Mouse (Mus musculus): ENCODE data around the gene Gja3. TPM values are rescaled to one million over a fixed set of nuclear protein-coding genes. Genes with fewer than 3 reads are reported as not detected.
"Not testable (repeated sequence)": the region's sequence is repeated elsewhere in the genome, so short reads cannot be mapped to it uniquely, and the experiment has no call there.

The Gja3 gene
- polyA plus RNA-seq, 1 experiment from 2014 or later: not detected

DNA sequence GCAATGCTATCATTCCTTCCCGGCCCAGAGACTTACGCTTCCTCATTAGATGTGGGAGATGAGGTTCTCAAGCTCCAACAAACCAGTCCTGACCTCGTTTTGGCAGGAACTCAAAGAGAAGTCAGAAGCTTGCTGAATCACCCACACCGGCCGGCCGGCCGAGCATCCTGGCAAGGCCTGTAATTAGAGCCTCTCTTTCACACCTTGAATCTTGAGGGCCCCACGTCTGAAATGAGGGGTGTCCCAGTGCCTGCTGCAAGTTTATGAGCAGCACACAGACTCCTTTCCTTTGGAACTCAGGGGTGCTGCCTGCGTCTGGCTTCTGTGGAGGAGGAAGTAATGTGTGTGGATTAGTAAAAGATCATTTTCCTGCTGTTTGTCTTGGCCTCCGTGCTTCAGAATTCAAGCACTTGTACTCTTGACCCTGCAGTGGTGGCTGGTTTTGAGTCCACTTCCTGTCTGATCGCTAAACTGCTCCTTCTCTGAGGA lies 26.3 kb upstream of the Gja3 start:
- Histone ChIP-seq H3K4me2 (no peak overlapping the region), H3K27me3 (no peaks in the 10 kb centered on the region), H3K4me3 (no peak overlapping the region), H3K36me3 (ENCODE audit: poor library complexity, severe bottlenecking) (no peaks in the 10 kb centered on the region), H3K27ac (no peak overlapping the region), H3K9ac (no peak overlapping the region), H3K4me1 (no peaks in the 10 kb centered on the region), H3K9me3 (replicated peaks) (no peaks in the 10 kb centered on the region)
- ATAC-seq: no peak
- WGBS: 75% methylated on average over 11 of the region's 11 CpGs

DNA sequence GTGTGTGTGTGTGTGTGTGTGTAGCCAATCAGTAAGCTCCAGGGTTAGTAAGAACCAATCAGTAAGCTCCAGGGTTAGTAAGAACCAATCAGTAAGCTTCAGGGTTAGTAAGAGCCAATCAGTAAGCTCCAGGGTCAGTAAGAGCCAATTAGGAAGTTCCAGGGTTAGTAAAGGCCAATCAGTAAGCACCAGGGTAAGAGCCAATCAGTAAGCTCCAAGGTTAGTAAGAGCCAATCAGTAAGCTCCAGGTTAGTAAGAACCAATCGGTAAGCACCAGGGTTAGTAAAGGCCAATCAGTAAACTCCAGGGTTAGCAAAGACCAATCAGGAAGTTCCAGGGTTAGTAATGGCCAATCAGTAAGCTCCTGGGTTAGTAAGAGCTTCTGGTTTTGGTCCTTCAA lies 25.0 kb upstream of the Gja3 start:
- H3K4me3 ChIP-seq: no peak overlapping the region
- H3K27me3 ChIP-seq: no peaks in the 10 kb centered on the region
- no peaks in the 10 kb centered on the region for H3K4me1 ChIP-seq
- WGBS: 100% methylated on average over 1 of the region's 1 CpGs
- no peaks in the 10 kb centered on the region for H3K36me3 ChIP-seq (ENCODE audit: poor library complexity, severe bottlenecking)
- no peak overlapping the region for H3K4me2 ChIP-seq
- H3K27ac ChIP-seq: no peak overlapping the region
- no peaks in the 10 kb centered on the region for H3K9me3 ChIP-seq (replicated peaks)
- H3K9ac ChIP-seq: no peak overlapping the region
- ATAC-seq: no peak

DNA sequence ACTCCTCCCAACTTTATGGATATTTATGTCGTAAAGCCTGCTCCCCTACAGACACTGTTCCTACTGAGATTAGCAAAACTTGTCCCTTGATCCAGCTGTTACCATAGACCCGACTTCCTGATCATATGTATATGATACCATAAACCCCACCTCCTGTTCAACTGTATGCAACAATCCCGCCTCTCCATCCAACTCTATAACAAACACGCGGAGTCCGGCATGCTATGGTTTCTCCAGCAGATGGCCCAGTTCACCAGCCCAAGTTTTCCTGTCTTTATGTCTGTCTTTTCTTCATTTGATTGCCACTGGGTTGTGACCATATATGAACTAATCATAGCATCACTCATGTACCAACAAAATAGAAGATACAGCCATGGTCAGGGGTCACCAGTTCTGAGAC lies 17.6 kb upstream of the Gja3 start:
- no peak overlapping the region for H3K9ac ChIP-seq
- no peak for ATAC-seq
- no peaks in the 10 kb centered on the region for H3K4me1 ChIP-seq
- H3K27me3 ChIP-seq: no peaks in the 10 kb centered on the region
- H3K9me3 ChIP-seq (replicated peaks): no peaks in the 10 kb centered on the region
- no peaks in the 10 kb centered on the region for H3K36me3 ChIP-seq (ENCODE audit: poor library complexity, severe bottlenecking)
- no peak overlapping the region for H3K27ac ChIP-seq
- WGBS: 82% methylated on average over 6 of the region's 6 CpGs
- H3K4me3 ChIP-seq: no peak overlapping the region
- no peak overlapping the region for H3K4me2 ChIP-seq

GRCm38 (mm10) chr14:57069906-57070305 lies 12.0 kb upstream of the Gja3 start:
- H3K9ac ChIP-seq; H3K4me3 ChIP-seq; ATAC-seq; H3K36me3 ChIP-seq (ENCODE audit: poor library complexity, severe bottlenecking); H3K4me1 ChIP-seq; H3K9me3 ChIP-seq (replicated peaks); H3K4me2 ChIP-seq; H3K27me3 ChIP-seq; H3K27ac ChIP-seq: not testable (repeated sequence)
- 2% methylated on average over 2 of the region's 2 CpGs for whole genome bisulfite sequencing

DNA sequence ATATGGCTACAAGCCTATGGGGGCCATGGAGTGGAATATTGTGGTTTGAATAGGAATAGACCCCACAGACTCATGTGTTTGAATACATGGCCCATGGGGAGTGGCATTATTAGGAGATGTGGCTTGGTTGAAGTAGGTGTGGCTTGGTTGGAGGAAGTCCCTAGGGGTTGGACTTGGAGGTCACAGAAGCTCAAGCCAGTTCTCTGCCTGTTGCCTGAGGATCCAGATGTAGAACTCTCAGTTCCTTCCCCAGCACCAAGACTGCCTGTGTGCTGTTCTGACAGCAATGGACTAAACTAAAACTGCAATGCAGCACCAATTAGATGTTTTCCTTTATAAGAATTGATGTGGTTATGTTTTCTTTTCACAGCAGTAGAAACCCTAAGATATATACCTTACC lies 8.2 kb upstream of the Gja3 start:
- no peak overlapping the region for H3K9ac ChIP-seq
- H3K9me3 ChIP-seq (replicated peaks): no peaks in the 10 kb centered on the region
- H3K4me1 ChIP-seq: no peaks in the 10 kb centered on the region
- H3K27ac ChIP-seq: no peak overlapping the region
- ATAC-seq: no peak
- H3K36me3 ChIP-seq (ENCODE audit: poor library complexity, severe bottlenecking): no peaks in the 10 kb centered on the region
- H3K4me2 ChIP-seq: no peak overlapping the region
- no peaks in the 10 kb centered on the region for H3K27me3 ChIP-seq
- no peak overlapping the region for H3K4me3 ChIP-seq

GRCm38 (mm10) chr14:57060052-57060451 lies 2.2 kb upstream of the Gja3 start:
- WGBS: 0% methylated on average over 1 of the region's 1 CpGs
- not testable (repeated sequence) for H3K36me3 ChIP-seq (ENCODE audit: poor library complexity, severe bottlenecking); H3K9ac ChIP-seq; H3K4me2 ChIP-seq; H3K9me3 ChIP-seq (replicated peaks); H3K4me3 ChIP-seq; H3K27ac ChIP-seq
- ATAC-seq: peak; percentile 61; the same call in 1 of the 2 replicates
- peaks cover 45% of the 10 kb centered on the region for H3K27me3 ChIP-seq
- peaks cover 13% of the 10 kb centered on the region for H3K4me1 ChIP-seq

DNA sequence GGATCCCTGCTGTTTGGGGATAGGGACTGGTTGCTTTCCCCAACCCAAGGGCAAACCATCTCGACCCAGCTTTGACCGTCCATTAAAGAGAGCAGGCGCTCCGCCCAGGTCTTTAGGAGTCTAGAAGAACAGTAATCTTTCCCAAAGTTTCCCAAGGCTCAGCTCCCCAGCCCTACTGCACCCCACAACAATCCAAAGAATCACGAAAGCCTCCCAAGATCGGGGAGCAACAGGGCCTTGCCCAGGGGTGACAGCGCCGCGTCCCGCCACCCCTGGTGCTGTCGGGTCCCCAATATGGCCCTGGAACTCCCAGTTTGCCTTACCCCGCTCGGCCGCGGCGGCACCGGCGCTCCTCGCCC lies 717 bp downstream of the Gja3 start:
- Histone ChIP-seq H3K27ac (no peak overlapping the region), H3K9ac (peak overlapping the region; percentile 35; the same call in 1 of the 2 replicates), H3K4me1 (peaks cover 13% of the 10 kb centered on the region), H3K4me2 (peak overlapping the region; percentile 77), H3K27me3 (peaks cover 54% of the 10 kb centered on the region), H3K9me3 (replicated peaks) (no peaks in the 10 kb centered on the region), H3K36me3 (ENCODE audit: poor library complexity, severe bottlenecking) (no peaks in the 10 kb centered on the region), H3K4me3 (peak overlapping the region; percentile 45)
- no peak for ATAC-seq
- 4% methylated on average over 19 of the region's 19 CpGs for WGBS

- Histone ChIP-seq H3K36me3 (ENCODE audit: poor library complexity, severe bottlenecking) (no peaks in the 10 kb centered on the region), H3K9me3 (replicated peaks) (no peaks in the 10 kb centered on the region), H3K4me3 (no peak overlapping the region), H3K4me1 (peaks cover 7% of the 10 kb centered on the region), H3K4me2 (no peak overlapping the region), H3K9ac (no peak overlapping the region), H3K27me3 (peaks cover 35% of the 10 kb centered on the region), H3K27ac (no peak overlapping the region)
- no peak for ATAC-seq
- 73% methylated on average over 6 of the region's 6 CpGs for WGBS
Observed at GRCm38 (mm10) chr14:57052713-57053112, 5.2 kb downstream of the Gja3 start.

- no peak overlapping the region for H3K4me2 ChIP-seq
- no peak for ATAC-seq
- H3K36me3 ChIP-seq (ENCODE audit: poor library complexity, severe bottlenecking): no peaks in the 10 kb centered on the region
- H3K27ac ChIP-seq: no peak overlapping the region
- H3K4me1 ChIP-seq: no peaks in the 10 kb centered on the region
- WGBS: 85% methylated on average over 6 of the region's 6 CpGs
- H3K9me3 ChIP-seq (replicated peaks): no peaks in the 10 kb centered on the region
- no peak overlapping the region for H3K9ac ChIP-seq
- no peak overlapping the region for H3K4me3 ChIP-seq
- no peaks in the 10 kb centered on the region for H3K27me3 ChIP-seq
Observed at GRCm38 (mm10) chr14:57043863-57044262, 14.0 kb downstream of the Gja3 start.

GRCm38 (mm10) chr14:57041439-57041838 lies 16.5 kb downstream of the Gja3 start:
- ATAC-seq: no peak
- Histone ChIP-seq H3K4me1 (no peaks in the 10 kb centered on the region), H3K4me3 (no peak overlapping the region), H3K36me3 (ENCODE audit: poor library complexity, severe bottlenecking) (no peaks in the 10 kb centered on the region), H3K27ac (no peak overlapping the region), H3K9me3 (replicated peaks) (no peaks in the 10 kb centered on the region), H3K27me3 (no peaks in the 10 kb centered on the region), H3K9ac (no peak overlapping the region), H3K4me2 (no peak overlapping the region)
- WGBS: 73% methylated on average over 1 of the region's 1 CpGs

GRCm38 (mm10) chr14:57034926-57035498 lies 22.9 kb downstream of the Gja3 start:
- no peaks in the 10 kb centered on the region for H3K9me3 ChIP-seq (replicated peaks)
- no peaks in the 10 kb centered on the region for H3K4me1 ChIP-seq
- no peak overlapping the region for H3K9ac ChIP-seq
- H3K36me3 ChIP-seq (ENCODE audit: poor library complexity, severe bottlenecking): no peaks in the 10 kb centered on the region
- ATAC-seq: no peak
- WGBS: 82% methylated on average over 6 of the region's 6 CpGs
- H3K4me3 ChIP-seq: no peak overlapping the region
- H3K27ac ChIP-seq: no peak overlapping the region
- H3K4me2 ChIP-seq: no peak overlapping the region
- no peaks in the 10 kb centered on the region for H3K27me3 ChIP-seq

- no peak overlapping the region for H3K4me3 ChIP-seq
- no peaks in the 10 kb centered on the region for H3K9me3 ChIP-seq (replicated peaks)
- WGBS: 82% methylated on average over 9 of the region's 9 CpGs
- H3K27ac ChIP-seq: no peak overlapping the region
- H3K36me3 ChIP-seq (ENCODE audit: poor library complexity, severe bottlenecking): no peaks in the 10 kb centered on the region
- H3K4me2 ChIP-seq: no peak overlapping the region
- no peak overlapping the region for H3K9ac ChIP-seq
- ATAC-seq: no peak
- no peaks in the 10 kb centered on the region for H3K4me1 ChIP-seq
- no peaks in the 10 kb centered on the region for H3K27me3 ChIP-seq
Observed at GRCm38 (mm10) chr14:57034135-57034534, 23.8 kb downstream of the Gja3 start.

DNA sequence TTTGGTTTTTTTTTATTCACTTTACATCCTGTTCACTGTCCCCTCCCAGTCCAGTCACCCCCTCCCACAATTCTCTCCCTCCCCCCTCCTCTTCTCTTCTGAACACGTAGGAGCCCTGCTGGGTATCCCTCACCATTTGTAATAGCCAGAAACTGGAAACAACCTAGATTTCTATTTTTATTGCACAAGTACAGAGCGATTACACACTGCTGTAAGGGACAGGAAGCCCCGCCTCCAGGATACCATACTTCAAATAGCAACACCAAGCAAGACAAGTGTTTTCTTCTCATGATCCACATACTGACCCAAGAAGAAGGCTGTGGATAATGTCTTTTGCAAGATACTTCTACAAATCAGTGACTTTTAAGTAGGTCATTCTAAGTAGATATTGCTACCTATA lies 25.1 kb downstream of the Gja3 start:
- H3K9me3 ChIP-seq (replicated peaks): no peaks in the 10 kb centered on the region
- ATAC-seq: no peak
- no peaks in the 10 kb centered on the region for H3K36me3 ChIP-seq (ENCODE audit: poor library complexity, severe bottlenecking)
- H3K4me2 ChIP-seq: no peak overlapping the region
- H3K27ac ChIP-seq: no peak overlapping the region
- H3K4me1 ChIP-seq: no peaks in the 10 kb centered on the region
- no peaks in the 10 kb centered on the region for H3K27me3 ChIP-seq
- WGBS: 85% methylated on average over 3 of the region's 3 CpGs
- H3K9ac ChIP-seq: no peak overlapping the region
- H3K4me3 ChIP-seq: no peak overlapping the region

Data from forebrain, embryonic 13.5 days (tissue).